Mouse (Mus musculus): ENCODE data around the gene Gm44805.
A peak's percentile ranks its signal among the peaks of the same experiment; 100 is the strongest.
"Not testable (repeated sequence)": the region's sequence is repeated elsewhere in the genome, so short reads cannot be mapped to it uniquely, and the experiment has no call there.

Gene Gm44805

GRCm38 (mm10) chr7:19698907-19699826 lies 17.9 kb upstream of the Gm44805 start, which contains the start of gene Apoe:
Gene Apoe, minus strand, starts transcription at chr7:19699188.
- peak; percentile 56 for DNase-seq

GRCm38 (mm10) chr7:19697949-19698906 lies 17.0 kb upstream of the Gm44805 start:
- DNase-seq, result peak; percentile 57

DNA sequence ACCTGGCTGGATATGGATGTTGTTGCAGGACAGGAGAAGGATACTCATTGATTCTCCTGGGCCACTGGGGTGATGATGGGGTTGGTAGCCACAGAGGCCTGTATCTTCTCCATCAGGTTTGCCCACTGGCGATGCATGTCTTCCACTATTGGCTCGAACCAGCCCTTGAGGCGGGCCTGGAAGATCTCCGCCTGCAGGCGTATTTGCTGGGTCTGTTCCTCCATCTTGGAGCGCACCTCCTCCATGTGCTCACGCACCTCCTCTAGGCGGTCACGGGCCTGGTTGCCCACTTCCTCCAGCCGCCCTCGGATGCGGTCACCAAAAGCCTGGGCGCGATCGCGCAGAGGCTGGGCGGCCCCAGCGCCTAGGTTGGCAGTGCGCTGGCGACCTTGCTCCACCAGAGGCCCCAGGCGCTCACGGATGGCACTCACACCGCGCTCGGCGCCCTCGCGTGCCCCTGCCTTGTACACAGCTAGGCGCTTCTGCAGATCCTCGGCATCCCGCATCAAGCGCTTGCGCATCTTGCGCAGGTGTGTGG lies 15.2 kb upstream of the Gm44805 start:
- DNase-seq, result no peak

DNA sequence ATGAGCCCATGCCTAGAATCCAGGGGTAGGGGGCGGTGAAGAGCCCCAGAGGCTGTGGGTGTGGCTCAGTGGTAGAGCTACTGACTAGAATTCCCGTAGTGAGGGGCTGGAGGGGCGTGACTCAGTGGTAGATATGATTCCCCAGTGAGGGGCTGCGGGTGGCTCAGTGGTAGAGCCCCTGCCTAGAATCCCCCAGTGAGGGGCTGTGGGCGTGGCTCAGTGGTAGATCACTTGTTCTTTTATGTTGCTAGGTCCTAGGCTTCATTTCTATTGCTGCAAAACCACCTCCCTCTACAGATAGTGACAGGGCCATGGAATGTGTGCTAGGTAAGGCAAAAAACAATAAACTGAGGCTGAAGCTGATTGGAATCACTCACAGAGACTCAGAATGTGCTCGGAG lies 14.7 kb upstream of the Gm44805 start:
- no peak for DNase-seq

GRCm38 (mm10) chr7:19695213-19695594 lies 14.0 kb upstream of the Gm44805 start:
- no peak for DNase-seq

DNA sequence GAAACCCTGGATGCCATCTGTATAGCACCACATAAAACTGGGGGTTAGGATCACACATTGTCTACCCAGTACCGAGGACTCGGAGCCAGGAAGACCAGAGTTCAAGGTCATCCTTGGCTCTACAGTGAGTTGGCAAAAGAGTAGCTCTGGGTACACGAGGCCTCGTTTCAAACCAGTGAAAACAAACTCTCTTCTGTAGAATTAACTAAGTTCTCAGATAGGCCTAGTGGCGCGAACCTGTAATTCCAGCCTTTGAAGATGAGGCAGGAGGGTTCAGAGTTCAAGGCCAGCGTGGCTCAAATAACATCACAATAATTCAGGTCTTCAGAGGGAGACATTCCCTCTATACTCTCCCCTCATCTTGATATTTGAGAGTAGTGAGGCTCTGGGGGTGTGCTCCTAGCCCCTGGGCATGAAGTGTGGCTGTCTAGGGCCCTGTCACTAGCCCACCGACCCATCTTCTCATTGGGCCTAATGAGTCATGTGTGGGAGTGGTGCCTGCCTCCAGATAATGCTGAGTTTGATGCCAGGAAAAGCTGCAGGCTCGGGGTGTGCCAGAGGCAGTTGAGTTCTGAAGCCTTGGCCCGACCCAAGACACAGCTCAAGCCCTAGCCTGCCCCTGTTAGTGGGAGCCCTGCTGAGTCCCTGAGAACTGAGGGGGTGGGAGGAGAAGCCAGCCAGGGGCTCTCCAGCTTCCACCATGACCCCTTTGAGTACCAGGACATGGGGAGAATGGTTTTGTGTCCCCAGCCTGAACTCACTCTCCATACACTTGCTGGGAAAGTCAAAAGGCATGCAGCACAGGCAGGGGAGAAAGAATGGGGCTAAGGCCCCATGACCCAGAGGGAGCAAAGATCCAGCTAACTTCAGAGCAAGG lies 13.4 kb upstream of the Gm44805 start:
- no peak for DNase-seq

GRCm38 (mm10) chr7:19693421-19693820 lies 12.2 kb upstream of the Gm44805 start:
- DNase-seq, result peak; percentile 38

DNA sequence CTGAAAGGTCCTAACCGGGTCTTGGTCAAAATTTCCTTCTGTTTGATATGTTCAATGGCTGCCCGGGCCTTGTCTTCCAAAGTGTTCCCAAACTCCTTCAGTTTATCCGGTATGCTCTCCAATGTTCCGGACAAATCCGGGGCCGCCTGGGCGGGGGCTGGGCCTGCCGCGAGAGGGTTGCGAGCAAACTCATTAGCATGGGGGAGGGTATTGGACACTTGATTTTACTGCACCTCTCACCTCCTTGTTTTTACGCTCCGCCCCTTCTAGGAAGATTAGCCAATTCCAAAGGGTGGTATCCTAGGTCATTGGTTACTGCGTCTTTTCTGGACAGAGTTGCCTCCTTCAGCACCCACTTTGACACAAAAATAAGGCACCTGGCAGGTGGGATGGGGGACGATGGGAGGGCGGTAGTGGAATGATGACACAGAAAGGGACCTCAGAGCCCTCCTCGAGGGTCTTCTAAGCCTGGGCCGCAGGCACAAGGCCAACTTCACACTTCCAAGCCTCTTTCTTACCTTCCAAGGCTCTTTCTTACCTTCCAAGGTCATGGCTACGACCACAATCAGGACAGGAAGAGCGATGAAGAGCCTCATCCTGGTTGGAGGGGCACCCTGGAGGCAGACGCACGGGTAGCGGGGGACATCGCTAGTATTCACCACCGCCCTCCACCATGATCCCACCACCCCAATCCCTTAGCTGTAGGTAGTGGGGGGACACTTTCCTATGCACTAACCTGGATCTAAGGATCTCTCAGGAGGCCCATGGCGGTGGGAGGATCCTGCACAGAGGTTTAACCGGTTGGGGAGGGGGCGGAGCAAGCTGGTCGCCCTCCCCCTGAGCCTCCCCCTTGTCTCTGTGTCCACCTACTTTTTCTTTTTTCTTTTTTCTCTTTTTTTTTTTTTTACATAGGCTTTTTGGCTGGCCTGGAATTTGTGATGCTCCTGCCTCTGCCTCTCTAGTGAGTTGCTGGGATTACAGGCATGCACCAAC lies 10.9 kb upstream of the Gm44805 start, which contains the start of gene Apoc1:
TSS of gene Apoc1 (minus strand) at position 788 of the 993 bp plus-strand sequence.
- no peak for DNase-seq

DNA sequence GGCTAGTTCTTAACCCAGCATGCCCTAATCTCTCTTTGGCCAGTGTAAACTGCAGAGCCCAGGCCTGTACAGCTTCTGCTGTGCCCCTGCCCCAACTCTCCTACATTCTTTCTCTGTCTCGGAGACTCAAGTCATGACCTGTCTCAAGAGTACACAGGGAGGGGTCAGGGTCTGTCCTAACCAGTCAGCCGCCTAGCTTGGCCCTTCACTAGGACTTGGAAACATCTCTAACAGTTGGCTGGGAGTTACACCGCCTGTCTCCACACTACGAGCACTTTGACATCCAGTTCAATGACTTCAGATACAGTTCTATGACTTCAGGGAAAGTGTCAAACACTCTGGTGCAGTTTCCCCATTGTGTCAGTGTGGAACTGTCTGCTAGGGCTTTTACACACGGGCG lies 10.2 kb upstream of the Gm44805 start:
- no peak for DNase-seq

DNA sequence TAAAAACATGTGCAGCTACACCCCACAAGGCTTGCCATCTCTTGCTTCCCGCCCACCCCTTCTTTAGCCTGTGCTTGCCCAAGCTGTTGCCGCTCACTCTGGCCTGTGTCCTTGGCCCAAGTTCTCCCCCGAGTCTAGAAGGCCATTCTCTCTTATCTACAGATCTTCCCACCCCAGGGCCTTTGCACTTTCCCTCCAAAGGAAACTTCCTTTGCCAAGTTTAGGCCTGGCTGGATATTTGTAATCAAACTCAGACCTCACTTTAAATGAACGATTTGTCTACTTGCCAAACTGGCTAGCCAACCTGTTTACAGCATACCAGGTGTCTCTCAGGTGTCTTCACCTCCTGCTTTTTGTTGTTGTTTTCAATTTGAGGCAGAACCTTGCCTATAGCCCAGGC lies 9.6 kb upstream of the Gm44805 start:
- no peak for DNase-seq

DNA sequence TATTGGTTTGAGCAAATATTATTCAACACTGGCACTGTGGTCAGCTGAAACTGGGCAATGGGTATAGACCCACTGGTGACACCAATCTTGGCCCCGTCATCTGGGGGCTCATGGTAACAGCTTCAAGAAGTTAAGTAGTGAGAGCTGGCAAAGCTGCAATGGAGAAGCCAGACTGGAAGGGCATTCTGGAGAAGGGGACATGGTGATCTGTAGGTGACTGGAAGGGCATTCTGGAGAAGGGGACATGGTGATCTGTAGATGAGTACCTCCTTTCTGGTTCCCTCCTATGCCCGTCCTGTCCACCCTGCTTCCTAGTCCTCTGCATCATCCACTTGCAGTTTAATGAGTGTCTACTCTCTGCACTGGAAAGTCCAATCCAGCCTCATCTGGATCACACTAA lies 7.4 kb upstream of the Gm44805 start:
- DNase-seq, result no peak

DNA sequence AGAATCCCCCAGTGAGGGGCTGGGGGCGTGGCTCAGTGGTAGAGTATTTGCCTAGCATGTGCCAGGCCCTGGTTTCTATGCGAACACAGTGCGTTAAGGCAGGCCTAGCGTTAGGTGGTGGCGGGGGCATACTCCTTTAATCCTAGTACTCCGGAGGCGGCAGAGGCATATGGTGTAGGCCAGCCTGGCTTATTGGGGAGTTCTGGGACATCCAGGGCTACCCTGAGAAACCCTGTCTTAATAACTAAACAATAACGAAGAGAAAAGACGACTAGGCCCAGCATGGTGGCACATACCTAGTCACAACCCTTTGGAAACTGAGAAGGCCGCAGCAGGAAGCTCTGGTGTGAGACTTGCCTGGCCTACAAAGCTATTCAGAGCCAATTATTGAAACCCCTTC lies 6.9 kb upstream of the Gm44805 start:
- no peak for DNase-seq

GRCm38 (mm10) chr7:19686927-19687583 lies 5.8 kb upstream of the Gm44805 start:
- not testable (repeated sequence) for DNase-seq

DNA sequence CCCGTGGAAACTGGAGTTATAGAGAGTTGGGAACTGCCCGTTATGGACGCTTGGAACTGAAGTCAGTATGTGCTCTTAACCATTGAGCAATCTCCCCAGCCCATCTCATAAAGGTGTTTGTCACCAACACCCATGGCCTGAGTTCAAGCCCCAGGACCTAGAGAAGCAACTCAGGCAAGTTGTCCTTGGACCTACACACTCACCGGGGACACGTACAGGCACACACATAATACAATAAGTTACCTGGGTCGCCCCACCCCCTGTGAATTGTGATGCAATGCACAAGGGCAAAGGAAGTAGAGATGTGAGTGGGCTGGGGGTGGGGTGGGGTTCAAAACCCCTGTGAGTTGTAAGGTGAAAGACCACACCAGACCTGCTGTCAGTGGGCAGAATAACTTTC lies 5.3 kb upstream of the Gm44805 start:
- DNase-seq, result no peak

GRCm38 (mm10) chr7:19685374-19685773 lies 4.2 kb upstream of the Gm44805 start:
- DNase-seq, result no peak

DNA sequence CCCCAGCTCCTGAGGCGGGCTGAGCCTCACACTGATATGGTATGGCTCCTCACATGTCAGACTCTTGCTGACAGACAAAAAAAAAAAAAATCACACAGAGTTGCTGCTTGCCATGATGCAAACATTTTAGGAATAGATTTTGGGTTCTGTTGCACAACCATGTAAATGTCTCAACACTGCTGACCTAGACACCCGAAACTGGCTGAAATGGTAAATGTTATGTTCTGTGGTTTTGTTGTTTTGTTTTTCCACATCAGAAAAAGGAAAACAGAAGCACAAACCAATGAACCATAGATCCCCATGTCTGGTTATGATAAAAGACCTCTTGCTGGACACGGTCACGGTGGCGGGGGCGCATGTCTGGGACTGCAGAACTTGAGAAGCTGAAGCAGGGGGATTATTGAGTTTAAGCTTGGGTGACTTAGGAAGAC lies 2.6 kb upstream of the Gm44805 start:
- DNase-seq, result no peak

DNA sequence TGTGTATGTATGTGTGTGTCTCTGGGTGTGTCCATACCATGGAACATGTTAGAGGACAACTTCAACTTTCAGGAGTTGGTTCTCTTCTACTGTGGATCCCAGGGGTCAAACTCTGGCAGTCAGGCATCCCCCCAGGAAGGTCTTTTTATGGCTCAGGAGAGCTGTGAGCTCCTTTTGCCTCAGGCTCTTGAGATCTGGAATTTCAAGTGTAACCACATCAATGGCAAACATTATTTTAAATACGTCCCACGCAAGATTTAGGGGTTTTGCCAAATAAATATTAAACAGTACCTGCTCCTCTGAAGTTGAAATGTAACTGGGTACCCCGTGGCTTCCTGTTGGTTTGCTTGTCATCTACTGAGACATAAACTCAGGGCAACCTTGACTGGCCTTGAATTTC lies 1.8 kb upstream of the Gm44805 start:
- no peak for DNase-seq

DNA sequence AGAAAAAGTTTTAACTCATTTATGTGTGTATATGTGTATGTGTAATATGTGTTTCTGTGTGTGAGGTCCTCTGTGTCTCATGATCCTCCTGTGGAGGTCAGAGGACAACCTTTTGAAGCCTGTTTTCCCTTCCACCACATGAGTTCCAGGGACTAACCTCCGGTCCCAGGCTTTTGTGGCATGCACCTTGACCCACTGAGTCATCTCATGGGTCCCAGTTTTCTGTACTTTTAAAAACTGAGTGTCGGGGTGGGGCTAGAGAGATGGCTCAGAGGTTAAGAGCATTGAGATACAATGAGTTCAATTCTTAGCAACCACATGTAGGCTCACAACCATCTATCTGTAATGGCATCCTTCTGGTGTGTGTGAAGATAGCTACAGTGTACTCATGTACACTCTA lies 521 bp downstream of the Gm44805 start:
- no peak for DNase-seq

GRCm38 (mm10) chr7:19678901-19679300 lies 2.3 kb downstream of the Gm44805 start:
- DNase-seq, result no peak

DNA sequence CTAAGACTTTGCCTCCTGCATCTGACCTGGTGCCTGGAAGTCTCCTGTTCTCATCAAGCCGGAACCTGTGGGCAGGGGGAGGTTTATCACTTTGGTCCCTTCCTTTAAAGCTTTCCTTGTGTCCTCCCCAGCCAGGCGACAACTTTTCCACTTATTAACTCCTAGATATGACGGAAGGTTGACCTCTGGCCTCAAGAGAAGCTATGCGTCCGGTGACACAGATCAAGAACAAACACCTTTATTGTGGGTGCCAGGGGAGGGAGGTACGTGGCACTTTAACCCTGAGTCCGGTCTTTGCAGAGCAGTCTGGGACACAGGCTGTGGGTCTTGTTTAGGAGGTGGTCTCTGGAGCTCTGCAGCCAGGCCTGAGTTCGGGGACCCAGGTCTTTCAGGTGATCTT lies 3.4 kb downstream of the Gm44805 start, which contains the start of gene Apoc2:
TSS of gene Apoc2 (minus strand) at position 70 of the 400 bp plus-strand sequence.
- DNase-seq, result no peak

All from kidney, adult 18-20 months (tissue).